Mouse (Mus musculus): ENCODE data around the gene Trim65.

DNA sequence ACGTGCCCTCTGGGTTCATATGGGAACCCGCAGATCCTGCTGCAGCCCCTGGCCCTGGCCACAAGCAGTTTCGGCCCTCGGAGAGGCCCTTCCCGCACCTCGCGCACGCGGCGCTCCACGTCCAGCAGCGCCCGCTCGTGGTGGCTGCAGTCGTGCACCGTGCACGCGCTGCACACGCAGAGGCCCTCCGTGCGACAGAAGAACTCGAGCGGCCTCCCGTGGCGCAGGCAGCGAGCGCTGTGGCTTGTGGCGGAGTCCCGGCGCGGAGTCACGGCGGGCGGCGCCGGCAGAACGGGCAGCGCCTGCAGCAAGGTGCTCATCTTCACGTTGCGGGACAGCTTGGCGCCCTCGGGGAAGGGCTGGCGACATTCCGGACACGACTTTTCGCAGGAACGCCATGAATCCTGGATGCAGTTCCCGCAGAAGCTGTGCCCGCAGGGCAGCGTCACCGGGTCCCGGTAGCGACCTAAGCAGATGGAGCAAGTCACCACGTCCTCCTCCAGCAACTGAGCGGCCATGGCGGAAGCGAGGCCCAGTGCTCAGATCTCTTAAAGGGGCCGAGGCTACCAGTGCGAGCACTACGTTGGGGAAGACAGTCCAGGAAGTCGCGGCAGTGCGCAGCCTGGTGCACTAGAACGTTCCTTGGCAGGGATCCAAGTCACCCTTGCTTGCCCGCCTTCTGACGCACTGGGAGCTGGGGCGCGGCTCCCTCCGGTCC, at the start of gene Trim65:
- TF ChIP-seq CTCF (IDR thresholded peaks at IDR 0.05; ENCODE audit: borderline replicate concordance, extremely low read depth, insufficient read depth, insufficient read length) (peak; percentile 71), POLR2A (IDR thresholded peaks at IDR 0.05; ENCODE audit: borderline replicate concordance, extremely low read depth, insufficient read depth, insufficient read length, poor library complexity, severe bottlenecking) (peak; percentile 50; the same call in 1 of the 2 replicates)

Data from brain, embryonic 14.5 days (tissue).